34 mouse cellular contexts compared by ENCODE assay signal in the genomic region with DNA sequence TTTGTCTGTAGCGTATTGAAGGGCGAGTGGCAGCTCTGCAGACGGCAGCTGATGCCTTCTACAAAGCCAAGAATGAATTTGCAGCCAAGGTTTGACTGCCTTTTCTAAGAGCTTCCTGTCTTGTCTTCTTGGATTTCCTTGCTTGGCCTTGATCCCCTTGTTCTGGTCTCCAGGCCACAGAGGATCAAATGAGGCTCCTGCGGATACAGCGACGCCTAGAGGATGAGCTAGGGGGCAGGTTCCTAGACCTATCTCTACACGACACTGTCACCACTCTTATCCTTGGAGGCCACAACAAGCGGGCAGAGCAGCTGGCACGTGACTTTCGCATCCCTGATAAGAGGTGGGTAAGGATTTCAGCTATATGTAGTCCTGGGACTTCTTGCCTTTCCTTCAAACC. TPM values are rescaled to one million over a fixed set of nuclear protein-coding genes. Genes with fewer than 3 reads are reported as not detected.
DNase-seq lines count a peak whose midpoint lies in the region; ATAC-seq and TF ChIP-seq lines count a peak whose summit lies in the region.
"Had no signal": no experiment of that assay in that cellular context is flagged by ENCODE, and none has a peak within 500 bp of the region (broad histone marks: within the 10 kb centered on the region; RNA-seq: fewer than 3 reads in every experiment).

No protein-coding gene starts in this region.

- no peak overlapping the region; the same call in 1 of the 2 replicates for H3K4me2 ChIP-seq in liver, embryonic 12.5 days
- no peak overlapping the region for H3K4me2 ChIP-seq in forebrain, postnatal 0 days (ENCODE audit: low read depth)
- H3K4me2 ChIP-seq: forebrain, embryonic 12.5 days; heart, embryonic 11.5 days; midbrain, embryonic 13.5 days; neural tube, embryonic 12.5 days; stomach, embryonic 15.5 days had no signal

- no peak for TF ChIP-seq CTCF in forebrain, postnatal 0 days (IDR thresholded peaks at IDR 0.05; ENCODE audit: low read depth)

- H3K9ac ChIP-seq in liver, embryonic 12.5 days, result no peak overlapping the region
- no peak overlapping the region for H3K9ac ChIP-seq in forebrain, postnatal 0 days
- H3K9ac ChIP-seq: forebrain, embryonic 12.5 days; midbrain, embryonic 13.5 days; neural tube, embryonic 12.5 days; stomach, embryonic 15.5 days had no signal

- peak; percentile 33 to 71 for DNase-seq in spleen, postnatal 10 days (ENCODE audit: low spot score in 2 of 2)
- DNase-seq in spleen, adult 18-20 months, result no peak
- peak; percentile 59 for DNase-seq in c-Kit-positive CD71-positive TER-119-negative erythroid progenitor cells, embryonic 14.5 days (ENCODE audit: low read depth)
- no peak for DNase-seq in frontal cortex, postnatal 14 days (ENCODE audit: low spot score in 2 of 2)
- no peak for DNase-seq in left cerebral cortex, adult 18-20 months (ENCODE audit: low spot score in 2 of 2)
- no peak for DNase-seq in forebrain, postnatal 0 days
- DNase-seq: adrenal gland, postnatal 36 days; cerebellum, adult 18-20 months; cerebellum, postnatal 14 days; kidney, adult 11 months; kidney, postnatal 10 days; lung, adult 18-20 months; lung, postnatal 10 days; right cerebral cortex, postnatal 14 days; thymus, postnatal 25 days had no signal

- H3K4me1 ChIP-seq in liver, embryonic 12.5 days, result peaks cover 36% of the 10 kb centered on the region
- H3K4me1 ChIP-seq in forebrain, postnatal 0 days (ENCODE audit: insufficient read depth), result no peaks in the 10 kb centered on the region
- H3K4me1 ChIP-seq: forebrain, embryonic 12.5 days; midbrain, embryonic 13.5 days; neural tube, embryonic 12.5 days; stomach, embryonic 15.5 days had no signal

- H3K27ac ChIP-seq in liver, embryonic 12.5 days, result 0 out of 2 replicates have a peak overlapping the region, but pooled peaks have one; percentile 4
- no peak overlapping the region for H3K27ac ChIP-seq in forebrain, postnatal 0 days (ENCODE audit: low read depth, low read length)
- H3K27ac ChIP-seq: forebrain, embryonic 12.5 days; midbrain, embryonic 13.5 days; neural tube, embryonic 12.5 days; stomach, embryonic 15.5 days had no signal

- ATAC-seq in liver, embryonic 12.5 days, result peak; percentile 80
- peak; percentile 81 for ATAC-seq in megakaryocyte progenitor cell, adult 5-6 weeks (replicated peaks; ENCODE audit: poor library complexity)
- no peak for ATAC-seq in forebrain, postnatal 0 days
- ATAC-seq: midbrain, embryonic 13.5 days had no signal

- no peak overlapping the region for H3K4me3 ChIP-seq in liver, embryonic 12.5 days
- no peak overlapping the region for H3K4me3 ChIP-seq in forebrain, postnatal 0 days (ENCODE audit: low read depth, low read length)
- H3K4me3 ChIP-seq: forebrain, embryonic 12.5 days; midbrain, embryonic 13.5 days; neural tube, embryonic 12.5 days; stomach, embryonic 15.5 days had no signal

- no peaks in the 10 kb centered on the region for H3K27me3 ChIP-seq in liver, embryonic 12.5 days (replicated peaks)
- H3K27me3 ChIP-seq in forebrain, postnatal 0 days (ENCODE audit: insufficient read depth, low read length), result no peaks in the 10 kb centered on the region
- H3K27me3 ChIP-seq: forebrain, embryonic 12.5 days; midbrain, embryonic 13.5 days; neural tube, embryonic 12.5 days; stomach, embryonic 15.5 days had no signal

- no peaks in the 10 kb centered on the region for H3K9me3 ChIP-seq in liver, embryonic 12.5 days (replicated peaks)
- no peaks in the 10 kb centered on the region for H3K9me3 ChIP-seq in forebrain, postnatal 0 days (ENCODE audit: low read length)
- H3K9me3 ChIP-seq: forebrain, embryonic 12.5 days; midbrain, embryonic 13.5 days; neural tube, embryonic 12.5 days; stomach, embryonic 15.5 days had no signal

- WGBS in liver, embryonic 12.5 days (ENCODE audit: insufficient replicate concordance), result 63% methylated on average over 10 of the region's 10 CpGs
- WGBS in forebrain, postnatal 0 days, result 83% methylated on average over 10 of the region's 10 CpGs

- H3K36me3 ChIP-seq in liver, embryonic 12.5 days, result peaks cover 74% of the 10 kb centered on the region
- peaks cover 73% of the 10 kb centered on the region for H3K36me3 ChIP-seq in forebrain, postnatal 0 days (ENCODE audit: insufficient read depth)

RNA-seq across cellular contexts. Expression of gene Ptpra, which starts 7.9 kb away (rescaled TPM):
- polyA plus RNA-seq in liver, embryonic 12.5 days (2016; fragmentation: Nextera tagmentation; extraction: Ambion mirVana), result 51.3 and 57.7 TPM in 2 replicates
- 47.2 and 67.1 TPM in 2 replicates for total RNA-seq in megakaryocyte progenitor cell, adult 5-6 weeks (2015)
- total RNA-seq in megakaryocyte progenitor cell, adult 5-6 weeks (2017), result 123 and 143 TPM in 2 replicates
- 100 to 1,000 TPM; 214 to 229 TPM for total RNA-seq in left cerebral cortex, adult 18-20 months (2021)
- total RNA-seq in forebrain, postnatal 0 days (2014; rRNA removed), result 154 and 167 TPM in 2 replicates
- polyA plus RNA-seq in forebrain, postnatal 0 days (2015; fragmentation: Nextera tagmentation; extraction: Ambion mirVana), result 142 and 162 TPM in 2 replicates

RNA-seq across cellular contexts. Expression of gene Pced1a, which starts 17.7 kb away (rescaled TPM):
- polyA plus RNA-seq in liver, embryonic 12.5 days (2016; fragmentation: Nextera tagmentation; extraction: Ambion mirVana), result 5.2 and 5.7 TPM in 2 replicates
- 10.3 and 15.5 TPM in 2 replicates for total RNA-seq in megakaryocyte progenitor cell, adult 5-6 weeks (2015)
- total RNA-seq in megakaryocyte progenitor cell, adult 5-6 weeks (2017), result 11.7 and 13.6 TPM in 2 replicates
- total RNA-seq in left cerebral cortex, adult 18-20 months (2021), result 10 to 100 TPM; 19.5 to 22.1 TPM
- 15.9 and 18.0 TPM in 2 replicates for total RNA-seq in forebrain, postnatal 0 days (2014; rRNA removed)
- 7.9 and 9.2 TPM in 2 replicates for polyA plus RNA-seq in forebrain, postnatal 0 days (2015; fragmentation: Nextera tagmentation; extraction: Ambion mirVana)

RNA-seq across cellular contexts. Expression of gene Vps16, which starts 18.0 kb away (rescaled TPM):
- polyA plus RNA-seq in liver, embryonic 12.5 days (2016; fragmentation: Nextera tagmentation; extraction: Ambion mirVana), result 54.9 and 64.5 TPM in 2 replicates
- total RNA-seq in megakaryocyte progenitor cell, adult 5-6 weeks (2015), result 102 and 115 TPM in 2 replicates
- total RNA-seq in megakaryocyte progenitor cell, adult 5-6 weeks (2017), result 124 and 152 TPM in 2 replicates
- total RNA-seq in left cerebral cortex, adult 18-20 months (2021), result 10 to 100 TPM; 88.2 to 88.6 TPM
- total RNA-seq in forebrain, postnatal 0 days (2014; rRNA removed), result 78.7 and 99.8 TPM in 2 replicates
- 68.7 and 76.7 TPM in 2 replicates for polyA plus RNA-seq in forebrain, postnatal 0 days (2015; fragmentation: Nextera tagmentation; extraction: Ambion mirVana)

RNA-seq across cellular contexts. Expression of gene Tmem239, which starts 35.9 kb away (rescaled TPM):
- polyA plus RNA-seq in liver, embryonic 12.5 days (2016; fragmentation: Nextera tagmentation; extraction: Ambion mirVana), result not detected in 2 replicates
- not detected in 2 replicates for total RNA-seq in megakaryocyte progenitor cell, adult 5-6 weeks (2015)
- total RNA-seq in megakaryocyte progenitor cell, adult 5-6 weeks (2017), result not detected in 2 replicates
- total RNA-seq in left cerebral cortex, adult 18-20 months (2021), result not detected
- total RNA-seq in forebrain, postnatal 0 days (2014; rRNA removed), result not detected in 2 replicates
- 0.16 TPM in 1 of 2 replicates, not detected in the other for polyA plus RNA-seq in forebrain, postnatal 0 days (2015; fragmentation: Nextera tagmentation; extraction: Ambion mirVana)
- total RNA-seq: adrenal gland, adult 18-20 months; adrenal gland, postnatal 36 days; gastrocnemius, adult 8-10 months; granulocyte monocyte progenitor cell, adult 5-6 weeks; layer of hippocampus, postnatal 14 days; left cerebral cortex, postnatal 10 days; megakaryocyte, adult 5-6 weeks had no signal
- polyA plus RNA-seq: embryonic facial prominence, embryonic 11.5 days; forebrain, embryonic 12.5 days; frontal cortex, adult 2 months; heart, embryonic 11.5 days; heart, postnatal 0 days; hindbrain, embryonic 11.5 days; midbrain, embryonic 13.5 days; neural tube, embryonic 12.5 days; spleen, adult 2 months; stomach, embryonic 15.5 days had no signal

RNA-seq across cellular contexts. Expression of gene 1700020A23Rik, which starts 37.1 kb away (rescaled TPM):
- polyA plus RNA-seq in liver, embryonic 12.5 days (2016; fragmentation: Nextera tagmentation; extraction: Ambion mirVana), result not detected in 2 replicates
- total RNA-seq in megakaryocyte progenitor cell, adult 5-6 weeks (2015), result not detected in 2 replicates
- total RNA-seq in megakaryocyte progenitor cell, adult 5-6 weeks (2017), result not detected in 2 replicates
- not detected for total RNA-seq in left cerebral cortex, adult 18-20 months (2021)
- total RNA-seq in forebrain, postnatal 0 days (2014; rRNA removed), result not detected in 2 replicates
- 0.45 TPM in 1 of 2 replicates, not detected in the other for polyA plus RNA-seq in forebrain, postnatal 0 days (2015; fragmentation: Nextera tagmentation; extraction: Ambion mirVana)
- total RNA-seq: adrenal gland, adult 18-20 months; adrenal gland, postnatal 36 days; gastrocnemius, adult 8-10 months; granulocyte monocyte progenitor cell, adult 5-6 weeks; layer of hippocampus, postnatal 14 days; left cerebral cortex, postnatal 10 days; megakaryocyte, adult 5-6 weeks had no signal
- polyA plus RNA-seq: embryonic facial prominence, embryonic 11.5 days; forebrain, embryonic 12.5 days; frontal cortex, adult 2 months; heart, embryonic 11.5 days; heart, postnatal 0 days; hindbrain, embryonic 11.5 days; limb, embryonic 11.5 days; spleen, adult 2 months; stomach, embryonic 15.5 days had no signal

Comparison
In these comparisons a context has a peak if more than half of its experiments do, and no peak if none do; other contexts are left out.
1. DNase-seq: peak in spleen, postnatal 10 days (2 of 2) and c-Kit-positive CD71-positive TER-119-negative erythroid progenitor cells, embryonic 14.5 days (single experiment); none in spleen, adult 18-20 months (0 of 2), frontal cortex, postnatal 14 days (0 of 2), left cerebral cortex, adult 18-20 months (0 of 2) and forebrain, postnatal 0 days (single experiment).